Mouse (Mus musculus) lung, adult 2 months (tissue): Measurements from ENCODE around the gene Fancb. TPM values are rescaled to one million over a fixed set of nuclear protein-coding genes. Genes with fewer than 3 reads are reported as not detected.

Experiments used
- DNase-seq: peaks from one replicate; pipeline ENCODE4 v3.0.0; 2022
- H3K4me1 ChIP-seq: fragments of 200-500 bp; 2 replicates; pipeline ENCODE4 v1.6.1; 2011; ENCODE audit warnings: low read length; ENCODE audit not compliant: control insufficient read depth, insufficient read depth
- H3K4me3 ChIP-seq: fragments of 200-500 bp; replicated peaks from 2 replicates; pipeline ENCODE3; 2011; ENCODE audit warnings: low read depth, mild to moderate bottlenecking, control low read depth, low read length; ENCODE audit errors: extremely low read depth
- CTCF ChIP-seq: fragments of 200-500 bp; IDR thresholded peaks from 2 replicates; pipeline ENCODE4 v1.5.1; 2011; ENCODE audit warnings: mild to moderate bottlenecking, low read length, control low read depth; ENCODE audit not compliant: insufficient read depth
- POLR2A ChIP-seq: fragments of 200-500 bp; IDR thresholded peaks from 2 replicates; pipeline ENCODE4 v1.6.1; 2011; ENCODE audit warnings: low read depth, mild to moderate bottlenecking, control low read depth, low read length, borderline replicate concordance; ENCODE audit errors: extremely low read depth
- WGBS: fragments of 180-500 bp; shearing (Covaris S2); methylation state at CpG from one replicate; pipeline ENCODE4 v1.1.7; 2018; 5-methylcytosine and 5-hydroxymethylcytosine counted together
- polyA plus RNA-seq: library from polyadenylated mRNA; depleted of rRNA; stranded (reverse); fragments of >200 nt; gene quantifications from 2 replicates; pipeline ENCODE4 v1.2.3, GENCODE M21; 2012; rRNA removed

Gene Fancb
- polyA plus RNA-seq, result 0.63 and 1.3 TPM in 2 replicates

DNA sequence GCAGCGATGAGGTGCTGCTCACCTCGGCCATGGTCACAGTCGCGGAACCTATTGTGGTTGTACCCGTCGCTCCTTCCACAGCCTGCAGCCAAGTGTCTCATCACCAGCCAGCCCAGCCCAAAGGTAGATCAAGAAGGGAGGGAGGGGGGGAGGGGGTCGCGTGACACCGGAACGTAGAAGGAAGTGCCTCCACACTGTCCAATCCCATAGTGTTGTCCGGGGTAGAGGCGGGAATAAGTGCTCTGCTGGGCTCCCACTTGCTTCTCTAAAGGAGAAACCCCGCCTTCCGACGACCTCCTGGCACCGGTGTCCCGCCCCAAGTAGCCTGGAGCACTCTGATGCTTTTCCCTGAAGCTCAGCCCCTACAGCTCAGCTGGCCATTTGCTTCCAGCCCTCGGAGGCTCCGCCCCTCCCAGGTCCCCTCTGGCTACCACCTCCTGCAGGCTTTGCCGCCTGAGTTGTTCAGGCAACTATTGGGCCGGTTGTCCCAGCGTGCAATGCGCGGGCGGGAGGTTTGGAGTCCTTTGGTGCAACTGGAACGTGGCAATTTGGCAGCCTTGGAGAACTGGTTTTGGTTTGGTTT lies at the start of gene Fancb, which contains the start of gene Mospd2:
TSS of gene Fancb (plus strand) at position 400 of the 583 bp plus-strand sequence.
TSS of gene Mospd2 (minus strand) at position 183 of the 583 bp plus-strand sequence.
- peaks cover 7% of the 10 kb centered on the region for H3K4me1 ChIP-seq
- 23% methylated on average over 26 of the region's 26 CpGs for WGBS
- peak within 1 kb of the TSS; percentile 94 for H3K4me3 ChIP-seq
- TF ChIP-seq POLR2A (peak; percentile 62; the same call in 1 of the 2 replicates), CTCF (no peak)
- peak; percentile 80 for DNase-seq

DNA sequence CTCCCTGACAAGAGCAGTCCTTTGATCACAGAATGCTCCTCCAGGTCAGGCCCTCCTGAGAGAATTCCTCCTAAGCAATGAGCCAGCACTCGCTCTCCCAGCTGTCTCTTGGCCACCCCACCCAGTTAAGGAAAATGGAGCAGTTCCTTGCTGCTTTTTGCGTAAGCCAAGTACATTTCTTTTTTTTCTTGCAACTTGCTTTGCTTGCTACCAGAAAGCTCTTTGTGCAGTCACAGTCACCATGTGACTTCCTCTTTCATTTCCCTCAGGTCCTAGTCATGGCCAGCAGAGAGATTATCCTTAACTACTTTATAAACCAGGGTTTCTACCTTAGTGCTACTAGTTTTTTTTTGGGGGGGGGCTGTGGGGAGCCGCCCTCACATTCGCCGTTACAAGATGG lies 38.9 kb upstream of the Fancb start:
- TF ChIP-seq CTCF, result no peak
- no peak for TF ChIP-seq POLR2A
- 83% methylated on average over 5 of the region's 5 CpGs for WGBS
- H3K4me1 ChIP-seq, result no peaks in the 10 kb centered on the region
- no peak for DNase-seq
- no peak overlapping the region for H3K4me3 ChIP-seq

GRCm38 (mm10) chrX:164951858-164952576 lies 28.4 kb upstream of the Fancb start:
- Histone ChIP-seq H3K4me1 (no peaks in the 10 kb centered on the region; the same call in 1 of the 2 replicates), H3K4me3 (no peak overlapping the region)
- TF ChIP-seq POLR2A, result no peak
- TF ChIP-seq CTCF, result no peak
- DNase-seq, result no peak
- WGBS, result 57% methylated on average over 11 of the region's 11 CpGs

GRCm38 (mm10) chrX:164952601-164953375 lies 27.6 kb upstream of the Fancb start:
- no peaks in the 10 kb centered on the region; the same call in 1 of the 2 replicates for H3K4me1 ChIP-seq
- TF ChIP-seq POLR2A, result no peak
- no peak for TF ChIP-seq CTCF
- DNase-seq, result no peak
- 54% methylated on average over 5 of the region's 5 CpGs for WGBS
- H3K4me3 ChIP-seq, result no peak overlapping the region

DNA sequence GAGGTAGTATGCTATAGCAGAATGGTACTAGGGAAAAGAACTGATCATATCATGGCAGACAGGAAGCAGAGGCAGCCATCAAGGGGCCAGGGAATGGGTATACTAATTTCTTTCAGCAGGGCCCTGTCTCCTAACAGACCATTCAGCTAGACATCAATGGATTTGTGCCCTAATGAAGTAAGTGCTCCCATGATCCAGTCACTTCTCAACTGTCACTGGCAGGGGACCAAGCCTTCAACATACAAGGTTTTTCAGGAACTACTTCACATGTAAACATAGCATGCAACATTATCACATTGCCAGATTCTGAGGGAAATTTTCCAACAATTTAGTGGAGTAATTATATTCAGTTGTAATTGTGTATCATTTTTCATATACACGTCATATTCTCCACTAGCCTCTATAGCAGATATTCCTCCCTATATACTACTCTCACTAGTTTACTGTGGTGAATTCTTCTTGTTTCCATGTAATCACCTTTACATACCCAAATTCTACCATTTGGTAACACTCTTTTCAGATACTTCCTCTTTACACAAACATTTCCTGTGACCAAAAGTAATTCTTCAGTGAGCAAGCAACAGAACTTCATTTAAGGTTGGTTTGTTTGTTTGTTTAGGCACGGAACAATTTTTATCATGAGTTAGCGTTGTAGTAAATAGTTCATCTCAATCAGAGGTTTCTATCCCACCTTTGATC lies 14.5 kb upstream of the Fancb start:
- no peak overlapping the region for H3K4me3 ChIP-seq
- peaks cover 2% of the 10 kb centered on the region; the same call in 1 of the 2 replicates for H3K4me1 ChIP-seq
- DNase-seq, result no peak
- TF ChIP-seq POLR2A (no peak), CTCF (no peak)
- WGBS, result 64% methylated on average over 3 of the region's 3 CpGs

DNA sequence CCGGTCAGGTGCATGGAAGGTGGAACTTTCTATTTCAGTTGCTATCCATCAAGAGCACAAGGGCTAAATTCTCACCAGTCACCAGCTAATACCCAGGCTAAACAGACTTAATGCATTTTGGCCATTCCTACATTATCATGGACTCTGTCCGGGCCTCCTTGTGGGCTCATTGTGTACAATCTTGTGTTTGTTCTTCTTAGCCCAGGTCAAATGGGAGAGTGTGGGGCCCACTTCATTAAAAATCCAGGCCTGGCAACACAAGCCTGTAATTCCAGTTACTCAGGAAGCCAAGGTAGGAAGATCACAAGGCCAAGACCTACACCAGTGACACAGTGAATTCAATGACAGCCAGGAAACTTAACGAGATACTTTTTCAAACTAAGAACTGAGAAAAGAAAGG lies 9.2 kb upstream of the Fancb start:
- Histone ChIP-seq H3K4me1 (peaks cover 1% of the 10 kb centered on the region), H3K4me3 (no peak overlapping the region)
- TF ChIP-seq CTCF (no peak), POLR2A (no peak)
- no peak for DNase-seq
- 68% methylated on average over 3 of the region's 3 CpGs for WGBS

GRCm38 (mm10) chrX:164978866-164979265 lies 1.5 kb upstream of the Fancb start:
- DNase-seq, result no peak
- Histone ChIP-seq H3K4me3 (peak overlapping the region; percentile 94), H3K4me1 (peaks cover 7% of the 10 kb centered on the region)
- TF ChIP-seq CTCF, result no peak
- TF ChIP-seq POLR2A, result no peak
- 78% methylated on average over 2 of the region's 2 CpGs for WGBS

GRCm38 (mm10) chrX:165003141-165003540 lies 22.7 kb downstream of the Fancb start:
- TF ChIP-seq POLR2A (no peak), CTCF (no peak)
- 32% methylated on average over 4 of the region's 4 CpGs for WGBS
- DNase-seq, result no peak
- Histone ChIP-seq H3K4me3 (no peak overlapping the region), H3K4me1 (no peaks in the 10 kb centered on the region)

- no peak for DNase-seq
- TF ChIP-seq CTCF (no peak), POLR2A (no peak)
- Histone ChIP-seq H3K4me3 (no peak within 1 kb of the TSS), H3K4me1 (no peaks in the 10 kb centered on the region)
Observed at GRCm38 (mm10) chrX:165004779-165005324, 24.5 kb downstream of the Fancb start, which contains the start of gene Gm17604. TSS of gene Gm17604 (minus strand) at chrX:165004829.

Other genes with a start within 250 kb of the Fancb start
- gene Mospd2, start 217 bp upstream of the Fancb start, polyA plus RNA-seq, result 7.8 and 12.5 TPM in 2 replicates
- gene Gm17604, start 24.2 kb downstream of the Fancb start, polyA plus RNA-seq, result not detected in 2 replicates